Mouse (Mus musculus) right cerebral cortex, postnatal 14 days (tissue): ENCODE results near the gene Src.
"Not testable (repeated sequence)": the region's sequence is repeated elsewhere in the genome, so short reads cannot be mapped to it uniquely, and the experiment has no call there.

ENCODE experiments used
- DNase-seq: peaks from one replicate; pipeline ENCODE4 v3.0.0; 2022

Gene Src

DNA sequence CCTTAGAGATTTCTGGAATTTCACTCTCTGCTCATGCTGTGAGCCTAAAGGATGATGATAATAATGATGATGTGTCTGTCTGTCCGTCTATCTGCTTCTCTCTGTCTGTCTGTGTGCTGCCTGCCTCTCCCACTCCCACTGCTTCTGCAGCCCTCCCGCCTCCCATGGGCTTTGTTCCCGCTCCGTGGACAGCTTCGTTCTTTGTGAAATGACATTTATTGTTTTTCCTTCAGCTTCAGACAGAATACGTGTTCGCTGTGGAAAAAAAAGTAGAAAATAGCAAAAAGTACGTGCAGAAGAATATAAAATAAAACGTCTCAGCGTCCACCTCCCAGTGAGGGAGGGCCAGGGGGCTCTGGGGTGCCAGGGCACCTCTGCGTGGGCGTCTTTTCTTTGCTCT lies 64.5 kb downstream of the Src start:
- DNase-seq = no peak

DNA sequence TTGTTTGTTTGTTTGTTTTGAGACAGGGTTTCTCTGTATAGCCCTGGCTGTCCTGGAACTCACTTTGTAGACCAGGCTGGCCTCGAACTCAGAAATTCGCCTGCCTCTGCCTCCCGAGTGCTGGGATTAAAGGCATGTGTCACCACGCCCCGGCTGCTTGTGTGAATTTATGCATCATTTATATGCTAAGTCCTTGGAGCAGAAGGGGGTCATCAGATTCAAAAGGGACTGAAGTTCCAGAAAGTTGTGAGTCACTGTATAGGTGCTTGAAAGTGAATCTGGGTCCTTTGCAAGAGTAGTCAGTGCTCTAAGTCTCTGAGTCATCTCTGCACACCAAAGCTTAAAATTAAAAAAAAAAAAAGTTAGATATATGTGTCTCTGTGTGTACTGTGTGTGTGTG lies 68.3 kb downstream of the Src start:
- not testable (repeated sequence) for DNase-seq

DNA sequence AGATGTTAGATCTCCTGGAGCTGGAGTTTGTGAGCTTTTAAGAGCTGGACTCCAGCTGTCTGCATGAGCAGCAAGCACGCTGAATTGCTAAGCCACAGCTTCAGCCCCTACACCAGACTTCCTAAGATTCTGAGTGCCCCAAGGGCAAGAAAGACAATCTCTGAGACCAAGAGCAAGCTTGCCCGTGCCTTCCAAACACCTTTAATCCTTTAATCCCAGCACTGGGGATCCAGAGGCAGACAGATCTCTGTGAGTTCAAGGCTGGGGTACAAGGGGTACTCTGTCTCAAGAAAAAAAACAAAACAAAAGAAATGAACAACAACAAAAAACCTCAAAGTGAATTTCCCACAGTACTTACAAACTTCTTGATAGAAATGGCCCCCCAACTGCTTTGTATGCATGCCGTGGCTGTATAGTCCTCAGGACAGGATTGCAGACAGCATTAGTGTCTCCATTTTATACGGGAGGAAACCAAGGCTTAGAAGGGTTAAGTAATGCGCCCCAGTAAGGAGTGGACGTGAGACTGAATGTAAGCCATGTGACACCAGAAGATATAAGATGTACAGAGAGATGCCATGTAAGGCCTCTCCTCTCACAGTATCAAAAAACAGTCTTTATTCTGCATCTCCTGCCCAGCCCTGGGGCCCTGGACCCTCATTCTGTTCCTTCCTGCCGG lies 68.9 kb downstream of the Src start:
- no peak for DNase-seq

DNA sequence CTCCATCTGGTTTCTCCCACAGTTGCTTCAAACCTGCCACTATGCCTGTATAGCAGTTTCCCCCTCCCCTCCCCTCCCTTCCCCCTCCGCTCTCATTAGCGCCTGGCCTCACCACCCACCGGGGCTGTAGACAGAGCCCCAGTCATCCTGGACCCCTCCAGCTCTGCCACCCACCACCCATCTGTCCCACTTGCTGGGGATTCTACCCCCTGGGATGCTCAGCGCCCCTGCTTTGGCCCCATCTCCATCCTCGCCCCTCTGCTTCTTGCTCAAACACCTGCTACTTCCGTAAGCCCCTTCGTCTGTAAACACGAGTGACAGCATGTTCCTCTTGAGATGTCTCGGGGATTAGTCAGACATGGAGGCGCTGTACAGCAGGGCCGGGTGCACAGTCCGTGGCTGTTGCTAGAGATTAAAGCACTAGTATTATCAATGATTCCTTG lies 69.5 kb downstream of the Src start:
- no peak for DNase-seq

DNA sequence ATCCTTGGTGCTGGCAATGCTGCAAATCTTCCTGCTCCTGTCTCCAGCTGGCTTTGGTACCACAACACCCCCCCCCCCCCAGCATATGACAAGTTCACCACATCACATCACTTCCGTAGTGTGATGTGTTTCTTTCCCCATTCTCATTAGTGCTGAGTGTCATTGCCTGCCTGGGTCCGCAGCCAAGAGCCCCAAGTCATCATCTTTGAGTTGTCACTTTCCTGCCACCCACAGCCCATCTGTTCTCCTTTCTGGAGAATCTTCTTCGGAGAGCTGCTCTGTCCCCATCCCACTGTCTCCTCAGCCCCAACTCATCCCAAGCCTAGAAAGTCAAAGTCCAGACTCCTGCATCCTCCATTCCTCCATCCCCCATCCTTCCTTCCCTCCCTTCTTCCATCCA lies 75.0 kb downstream of the Src start:
- DNase-seq = peak; percentile 66

DNA sequence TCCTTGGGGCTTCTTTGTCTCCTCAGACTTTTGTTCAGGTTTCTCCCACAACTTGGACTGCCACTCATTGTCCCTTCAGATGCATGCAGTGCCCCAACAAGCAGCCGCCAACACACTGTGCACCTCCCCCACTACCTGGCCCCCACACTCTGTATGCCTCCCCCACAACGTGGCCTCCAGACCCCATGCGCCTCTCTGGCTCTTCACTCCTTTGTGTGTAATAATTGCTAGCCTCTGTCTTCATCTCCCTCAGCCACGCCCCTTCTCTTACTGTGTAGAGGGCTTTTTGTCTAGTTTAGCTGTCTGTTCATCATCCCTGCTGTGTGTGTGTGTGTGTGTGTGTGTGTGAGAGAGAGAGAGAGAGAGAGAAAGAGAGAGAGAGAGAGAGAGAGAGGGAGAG lies 80.3 kb downstream of the Src start:
- no peak for DNase-seq

DNA sequence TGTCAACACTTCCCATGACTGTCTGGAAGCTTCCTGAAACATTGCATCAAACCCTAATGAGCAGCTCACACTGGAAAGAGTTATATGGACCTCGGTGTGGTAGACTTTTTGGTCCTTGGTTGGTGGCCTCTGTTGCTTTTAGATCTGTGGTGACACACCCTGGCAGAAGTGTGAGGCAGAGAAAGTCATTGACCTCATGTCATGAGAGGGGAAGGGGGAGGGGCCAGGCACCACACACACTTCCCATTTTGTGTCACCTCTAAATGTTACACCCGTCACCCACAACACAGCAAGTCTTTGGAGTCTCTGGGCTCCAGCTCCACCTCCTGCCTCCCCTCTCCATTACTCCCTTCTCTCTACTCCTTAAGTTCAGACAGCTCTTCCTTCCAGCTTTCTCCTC lies 82.1 kb downstream of the Src start:
- DNase-seq = no peak

DNA sequence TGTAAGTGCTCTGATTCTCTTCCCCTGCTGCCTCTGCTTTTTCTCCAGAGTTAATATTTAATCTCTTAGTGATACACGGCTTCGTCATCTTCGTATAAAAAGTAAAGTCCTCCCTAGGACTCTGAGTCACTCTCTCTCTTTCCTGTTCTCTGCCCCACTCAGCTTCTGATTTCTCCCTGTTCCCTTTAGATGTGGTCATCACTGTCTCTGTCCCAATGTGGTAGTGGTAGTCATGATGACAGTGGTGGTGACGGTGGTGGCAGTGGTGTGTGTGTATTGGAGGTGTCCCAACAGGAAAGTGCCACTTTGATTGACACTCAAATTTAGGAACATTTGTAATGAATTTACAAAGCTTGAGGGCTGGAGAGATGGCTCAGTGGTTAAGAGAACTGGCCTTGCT lies 83.1 kb downstream of the Src start:
- DNase-seq = no peak

DNA sequence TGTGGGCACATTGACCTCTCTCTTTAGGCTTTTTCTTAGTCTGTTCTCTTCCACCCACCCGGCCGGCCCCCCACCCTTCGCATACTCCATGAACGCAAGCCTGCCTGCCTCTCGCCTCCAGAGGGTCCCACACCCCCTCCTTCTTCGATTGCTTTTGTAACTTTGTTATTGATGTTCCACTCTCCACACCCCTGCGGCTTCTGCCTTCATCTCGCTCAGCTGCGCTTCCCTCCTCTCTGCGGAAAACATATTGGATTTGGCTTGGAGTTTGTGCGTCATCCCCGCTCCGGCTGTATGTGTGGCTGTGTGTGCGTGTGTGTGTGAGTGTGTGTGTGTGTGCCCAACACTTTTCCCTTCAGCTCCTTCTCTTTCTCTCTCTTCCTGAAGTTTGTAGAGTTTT lies 88.5 kb downstream of the Src start:
- peak; percentile 77 for DNase-seq

DNA sequence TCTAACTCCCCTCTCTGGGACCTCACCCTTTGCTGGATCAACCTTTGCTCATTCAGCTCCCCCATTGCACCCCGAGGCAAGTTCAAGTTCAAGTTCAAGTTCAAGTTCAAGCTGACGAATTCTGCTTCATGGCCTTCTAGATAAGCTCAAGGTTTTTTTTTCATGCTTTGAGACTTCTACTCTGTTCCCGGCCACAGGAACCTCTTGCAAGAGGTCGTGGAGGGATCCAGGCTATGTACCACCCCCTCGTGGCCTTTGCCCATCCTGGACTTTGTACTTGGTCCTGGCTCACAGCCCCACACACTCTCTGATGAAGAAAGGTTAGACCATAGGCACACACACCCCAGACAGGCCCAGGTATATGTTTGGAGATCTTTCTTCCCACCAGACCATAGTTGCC lies 90.9 kb downstream of the Src start:
- no peak for DNase-seq

DNA sequence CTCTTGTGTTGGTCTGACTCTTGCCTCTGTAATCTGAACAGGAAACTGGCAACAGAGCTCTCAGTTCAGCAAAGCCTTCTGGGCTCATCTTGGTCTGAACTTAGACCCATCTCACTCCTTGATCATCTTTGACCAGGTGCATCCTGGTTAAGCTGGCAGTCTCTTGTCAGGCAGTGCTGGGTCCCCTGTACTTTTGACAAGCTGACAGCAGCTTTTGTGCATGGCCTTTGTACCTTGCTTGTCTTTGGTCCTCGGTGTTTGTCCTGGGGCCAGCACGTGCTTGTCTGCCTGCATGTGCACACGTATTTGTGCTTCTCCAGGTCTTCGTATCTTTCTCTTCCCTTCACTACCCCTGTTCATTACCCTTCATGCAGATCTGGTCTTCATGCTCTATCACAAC lies 91.8 kb downstream of the Src start:
- no peak for DNase-seq

DNA sequence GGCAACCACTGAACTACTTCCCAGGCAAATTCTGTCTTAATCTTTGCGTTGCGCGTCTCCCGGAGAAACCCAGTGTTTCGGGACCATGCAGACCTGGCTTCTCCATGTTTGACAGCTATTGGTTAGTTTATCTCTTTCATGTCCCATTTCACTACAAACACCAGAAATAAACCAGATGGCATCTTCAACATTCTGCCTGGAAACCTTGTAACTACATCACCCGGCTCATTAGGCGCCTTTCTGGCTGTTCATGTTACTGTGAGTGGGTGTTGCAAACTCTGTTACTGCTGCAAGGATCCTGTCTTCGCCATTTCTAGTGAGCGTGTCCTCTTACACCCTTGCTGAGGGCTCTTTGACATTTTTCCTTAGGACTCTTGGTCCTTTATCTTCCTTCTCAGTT lies 94.6 kb downstream of the Src start:
- DNase-seq = no peak

DNA sequence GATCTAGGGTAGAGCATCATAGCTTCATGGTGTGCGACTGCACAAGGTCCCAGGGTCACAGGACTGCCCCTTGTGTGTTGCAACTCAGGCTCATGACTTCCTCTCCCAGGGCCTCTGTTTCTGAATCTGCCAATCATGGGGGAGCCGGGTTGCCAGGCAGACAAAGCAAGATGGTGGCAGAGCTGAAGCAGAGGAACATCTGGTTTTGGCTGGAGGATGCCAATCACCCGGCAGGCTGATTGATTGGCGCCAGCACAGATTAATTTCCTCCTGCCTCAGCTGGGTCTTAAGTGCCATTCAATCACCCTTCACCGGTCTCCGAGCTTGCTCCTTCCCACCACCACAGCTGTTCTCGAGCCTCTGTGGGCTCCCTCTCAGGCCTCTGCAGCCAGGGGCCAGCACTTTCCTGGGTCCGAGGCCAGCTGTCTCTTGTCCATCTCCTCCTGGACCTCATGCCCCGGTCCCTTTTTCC lies 95.5 kb downstream of the Src start:
- no peak for DNase-seq

DNA sequence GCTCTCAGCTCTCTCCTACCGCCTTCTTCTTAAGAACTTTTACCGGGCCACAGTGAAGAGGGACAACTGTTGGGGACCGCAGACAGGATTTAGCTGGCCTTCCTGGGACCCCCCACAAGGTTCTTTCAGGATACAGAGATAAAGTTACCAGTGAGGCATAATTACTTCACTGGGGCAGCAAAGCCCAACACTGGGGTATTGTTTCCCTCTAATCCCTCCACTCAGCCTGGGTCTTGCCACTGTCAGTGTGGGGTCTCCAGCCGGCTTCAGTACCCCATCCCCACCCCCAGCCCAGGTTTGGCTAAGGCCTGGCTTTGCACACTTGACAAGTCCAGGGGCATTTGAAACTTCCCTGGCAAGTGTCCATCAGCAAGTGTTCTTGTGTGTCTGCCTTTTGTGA lies 96.1 kb downstream of the Src start:
- DNase-seq = no peak

DNA sequence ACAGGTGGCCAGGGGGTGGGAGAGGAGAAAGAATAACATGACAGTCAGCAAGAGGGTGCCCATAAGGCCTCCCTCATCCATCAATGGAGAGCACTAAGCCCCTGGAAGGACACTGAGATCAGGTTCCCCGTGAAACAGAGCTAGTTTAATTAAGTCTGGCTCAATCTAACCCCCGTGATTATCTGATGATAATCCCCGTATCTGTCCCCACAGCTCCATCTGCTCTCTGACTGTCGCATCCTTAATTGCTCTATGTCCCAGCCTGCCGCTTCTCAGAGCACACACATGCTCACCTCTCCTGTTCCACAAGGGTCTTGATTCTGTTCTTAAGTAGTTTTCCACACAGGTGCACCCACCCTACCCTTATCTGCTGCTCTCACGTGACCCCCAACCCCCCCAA lies 99.3 kb downstream of the Src start:
- DNase-seq = no peak

DNA sequence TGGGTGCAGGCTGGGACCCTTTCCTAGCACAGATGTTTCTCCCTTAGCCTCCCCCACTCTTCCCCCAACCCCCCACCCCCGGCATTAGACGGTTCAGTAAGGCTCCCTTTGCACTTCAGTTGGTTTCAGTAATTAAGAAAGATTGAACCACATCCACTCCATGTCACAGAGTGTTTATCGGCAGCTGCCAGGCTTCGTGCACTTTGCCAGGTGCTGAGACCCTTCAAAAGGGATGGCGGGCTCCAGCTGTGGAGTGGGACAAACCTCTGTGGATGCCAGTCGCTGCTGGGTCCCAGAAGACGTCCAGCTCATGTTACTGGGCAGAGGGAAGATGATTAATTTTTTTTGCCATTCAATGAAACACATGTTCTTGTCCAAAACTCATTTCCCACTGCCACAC lies 100.2 kb downstream of the Src start:
- no peak for DNase-seq

DNA sequence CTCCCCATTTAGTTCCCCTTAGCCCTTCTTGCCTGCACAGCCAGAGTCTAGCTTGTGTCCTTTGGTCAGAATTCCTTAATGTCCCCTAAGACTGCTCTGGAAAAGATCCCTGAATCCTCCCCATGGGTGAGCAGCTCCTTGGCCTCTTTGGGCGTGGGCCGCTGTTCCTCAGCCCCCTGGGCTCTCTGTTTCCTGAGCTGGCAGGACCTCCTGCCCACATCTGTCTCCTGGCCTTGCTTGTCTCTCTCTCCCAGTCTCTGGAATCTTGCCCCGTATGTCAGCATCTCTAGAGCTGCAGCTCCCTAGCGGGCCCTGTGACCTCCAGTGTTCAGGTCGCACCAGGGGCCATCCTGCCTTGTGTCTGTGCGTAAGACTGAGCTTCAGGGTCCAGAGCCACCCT lies 101.2 kb downstream of the Src start:
- no peak for DNase-seq

DNA sequence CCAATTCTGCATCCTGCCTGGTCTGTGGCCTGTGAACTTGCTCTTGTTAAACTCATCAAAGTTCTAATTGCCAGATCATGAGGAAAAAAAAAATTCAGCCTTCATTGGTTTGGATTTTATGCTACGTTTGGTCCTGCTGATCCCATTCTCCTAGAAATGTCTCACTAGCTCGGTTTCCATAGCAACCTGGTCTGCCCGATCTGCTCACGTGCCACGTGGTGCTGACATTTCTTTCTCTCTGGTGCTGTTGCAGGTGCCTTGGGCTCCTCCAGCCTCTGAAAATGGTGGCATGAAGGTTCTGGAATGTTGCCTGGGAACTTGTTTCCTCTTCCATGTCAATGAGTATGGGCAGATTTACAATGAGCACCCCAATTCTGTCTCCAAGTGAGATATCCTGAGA lies 102.3 kb downstream of the Src start:
- DNase-seq = peak; percentile 44
